Mouse (Mus musculus): ENCODE data around the gene Slc6a14.

Slc6a14 gene

GRCm38 (mm10) chrX:21714829-21715228 is at the start of gene Slc6a14:
Slc6a14 (plus strand) TSS chrX:21714896.
- no peak for DNase-seq

GRCm38 (mm10) chrX:21670896-21671295 is 43.8 kb upstream of the Slc6a14 start:
- no peak for DNase-seq

GRCm38 (mm10) chrX:21695220-21695619 is 19.5 kb upstream of the Slc6a14 start:
- no peak for DNase-seq

GRCm38 (mm10) chrX:21695687-21696086 is 19.0 kb upstream of the Slc6a14 start:
- DNase-seq: no peak

GRCm38 (mm10) chrX:21701646-21702045 is 13.1 kb upstream of the Slc6a14 start:
- DNase-seq: no peak

GRCm38 (mm10) chrX:21704470-21704869 is 10.2 kb upstream of the Slc6a14 start:
- no peak for DNase-seq

GRCm38 (mm10) chrX:21715293-21715692 is 597 bp downstream of the Slc6a14 start:
- no peak for DNase-seq

GRCm38 (mm10) chrX:21716885-21717284 is 2.2 kb downstream of the Slc6a14 start:
- DNase-seq: no peak

- no peak for DNase-seq
These were observed 30.3 kb downstream of the Slc6a14 start, which contains the start of gene Gm28269 for GRCm38 (mm10) chrX:21744997-21745396. Gm28269 (minus strand) TSS chrX:21745097.
